In the genomic region with DNA sequence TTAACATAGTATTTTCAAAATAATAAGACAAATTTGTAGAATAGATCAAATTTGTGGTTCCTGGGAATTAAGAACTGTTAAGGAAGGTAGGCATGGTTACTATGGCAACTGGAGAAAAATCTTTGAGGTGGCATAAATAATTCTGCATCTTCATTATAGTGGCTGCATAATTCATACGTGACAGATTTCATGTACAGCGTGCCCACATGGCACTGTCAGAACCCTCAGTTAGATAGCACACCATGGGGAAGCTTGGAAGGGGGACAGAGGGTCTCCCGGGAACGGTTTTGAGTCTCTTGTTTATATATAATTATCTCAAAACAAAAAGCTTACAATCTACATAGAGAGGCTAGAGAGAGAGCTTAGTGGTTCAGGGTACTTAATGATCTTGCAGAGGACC, we compare ENCODE assay signal across 17 mouse cellular contexts.
"Had no signal": no experiment of that assay in that cellular context is flagged by ENCODE, and none has a peak within 500 bp of the region (broad histone marks: within the 10 kb centered on the region; RNA-seq: fewer than 3 reads in every experiment).

No protein-coding gene starts in this region.

- H3K36me3 ChIP-seq: kidney, embryonic 15.5 days; liver, embryonic 13.5 days; midbrain, embryonic 12.5 days; neural tube, embryonic 12.5 days; neural tube, embryonic 15.5 days had no signal

- H3K27ac ChIP-seq: kidney, embryonic 15.5 days; left cerebral cortex, adult 2 months; liver, embryonic 13.5 days; midbrain, embryonic 12.5 days; neural tube, embryonic 12.5 days; neural tube, embryonic 15.5 days; stomach, postnatal 0 days had no signal

- H3K4me3 ChIP-seq: kidney, embryonic 15.5 days; left cerebral cortex, adult 2 months; liver, embryonic 13.5 days; midbrain, embryonic 12.5 days; neural tube, embryonic 12.5 days; neural tube, embryonic 15.5 days had no signal

- H3K9ac ChIP-seq: kidney, embryonic 15.5 days; liver, embryonic 13.5 days; midbrain, embryonic 12.5 days; neural tube, embryonic 12.5 days; neural tube, embryonic 15.5 days had no signal

- DNase-seq: kidney, adult 8-10 months; kidney, postnatal 10 days; kidney, postnatal 36 days; liver, embryonic 13.5 days; lung, adult 2 months; lung, postnatal 14 days; lung, postnatal 4 days; right cerebral cortex, adult 18-20 months; right cerebral cortex, postnatal 14 days; right cerebral cortex, postnatal 4 days; thymus, postnatal 25 days had no signal

- H3K9me3 ChIP-seq: liver, embryonic 13.5 days; neural tube, embryonic 12.5 days had no signal

- H3K4me1 ChIP-seq: liver, embryonic 13.5 days; midbrain, embryonic 12.5 days; neural tube, embryonic 12.5 days; neural tube, embryonic 15.5 days had no signal

- H3K27me3 ChIP-seq: kidney, embryonic 15.5 days; midbrain, embryonic 12.5 days; neural tube, embryonic 12.5 days; neural tube, embryonic 15.5 days had no signal

- H3K4me2 ChIP-seq: kidney, embryonic 15.5 days; liver, embryonic 13.5 days; midbrain, embryonic 12.5 days; neural tube, embryonic 12.5 days; neural tube, embryonic 15.5 days had no signal
